Mouse (Mus musculus) ES-E14 (cell line): Measurements from ENCODE around the gene Trpv2. TPM values are rescaled to one million over a fixed set of nuclear protein-coding genes. Genes with fewer than 3 reads are reported as not detected.

ENCODE experiments used
- DNase-seq: peaks from one replicate; pipeline ENCODE4 v3.0.0-alpha.2; 2013; ENCODE audit warnings: low read depth, low spot score
- H3K27ac ChIP-seq: 2 replicates; pipeline ENCODE4 v1.5.1; 2012; ENCODE audit warnings: low read depth, mild to moderate bottlenecking, low read length, moderate library complexity, mixed read lengths; ENCODE audit not compliant: poor library complexity, insufficient read depth, severe bottlenecking
- H3K36me3 ChIP-seq: 2 replicates; pipeline ENCODE4 v1.6.1; 2012; ENCODE audit warnings: mild to moderate bottlenecking, low read length, moderate library complexity, mixed read lengths; ENCODE audit not compliant: control insufficient read depth, poor library complexity, insufficient read depth, severe bottlenecking
- H3K4me1 ChIP-seq, 2 experiments: fragments of 150-350 bp in 1 of 2; sonication (generic) in 1 of 2; 2 replicates each; pipeline ENCODE4 v1.6.1; 2012; ENCODE audit warnings: low read length in 2 of 2, mild to moderate bottlenecking in 1 of 2, mixed read lengths in 1 of 2; ENCODE audit not compliant: control insufficient read depth in 2 of 2, insufficient read depth in 2 of 2, poor library complexity in 1 of 2
- H3K4me3 ChIP-seq, 2 experiments: fragments of 150-350 bp in 1 of 2; sonication (generic) in 1 of 2; 2 replicates each; pipeline ENCODE4 v1.5.1; 2012; ENCODE audit warnings: low read length in 2 of 2, low read depth in 1 of 2, mild to moderate bottlenecking in 1 of 2, mixed read lengths in 1 of 2; ENCODE audit not compliant: insufficient read depth in 1 of 2, poor library complexity in 1 of 2, severe bottlenecking in 1 of 2
- H3K9ac ChIP-seq: 2 replicates; pipeline ENCODE4 v1.6.1; 2012; ENCODE audit warnings: low read depth, mild to moderate bottlenecking, low read length, mixed read lengths; ENCODE audit not compliant: poor library complexity, insufficient read depth, severe bottlenecking
- H3K9me3 ChIP-seq: fragments of 150-350 bp; sonication (generic); 2 replicates; pipeline ENCODE4 v1.6.1; 2012; ENCODE audit warnings: low read depth, mild to moderate bottlenecking, low read length; ENCODE audit not compliant: control insufficient read depth, insufficient read depth
- CHD2 ChIP-seq: IDR thresholded peaks from 2 replicates; pipeline ENCODE4 v1.6.1; 2014; ENCODE audit warnings: mild to moderate bottlenecking, low read depth, low read length, inconsistent platforms
- HCFC1 ChIP-seq: IDR thresholded peaks from 2 replicates; pipeline ENCODE4 v1.6.1; 2012; ENCODE audit warnings: low read length, inconsistent platforms, borderline replicate concordance; ENCODE audit not compliant: insufficient read depth
- MAFK ChIP-seq: IDR thresholded peaks from 2 replicates; pipeline ENCODE4 v1.6.1; 2014; ENCODE audit warnings: mild to moderate bottlenecking, low read depth, low read length, inconsistent platforms; ENCODE audit not compliant: insufficient read depth
- ZC3H11A ChIP-seq: IDR thresholded peaks from 2 replicates; pipeline ENCODE4 v1.6.1; 2012; ENCODE audit warnings: low read depth, mild to moderate bottlenecking, inconsistent platforms, low read length, borderline replicate concordance
- ZNF384 ChIP-seq: IDR thresholded peaks from 2 replicates; pipeline ENCODE4 v1.6.1; 2012; ENCODE audit warnings: low read depth, low read length, inconsistent platforms
- in situ Hi-C, 2 experiments: fragments of 600-800 bp; cut with MboI; formaldehyde crosslinking; loops; one replicate each; pipeline ENCODE4 v1.15.1; 2025; ENCODE audit warnings: low sequenced_read_pairs in 2 of 2, inconsistent platforms in 1 of 2; ENCODE audit not compliant: unreplicated experiment in 2 of 2
- total RNA-seq: library from RNA; depleted of rRNA; stranded (reverse); fragments of 300-350 nt; gene quantifications from 2 replicates; pipeline ENCODE4 v1.2.3, GENCODE M21; 2012

The Trpv2 gene
- total RNA-seq, 1 experiment: 9.8 TPM

DNA sequence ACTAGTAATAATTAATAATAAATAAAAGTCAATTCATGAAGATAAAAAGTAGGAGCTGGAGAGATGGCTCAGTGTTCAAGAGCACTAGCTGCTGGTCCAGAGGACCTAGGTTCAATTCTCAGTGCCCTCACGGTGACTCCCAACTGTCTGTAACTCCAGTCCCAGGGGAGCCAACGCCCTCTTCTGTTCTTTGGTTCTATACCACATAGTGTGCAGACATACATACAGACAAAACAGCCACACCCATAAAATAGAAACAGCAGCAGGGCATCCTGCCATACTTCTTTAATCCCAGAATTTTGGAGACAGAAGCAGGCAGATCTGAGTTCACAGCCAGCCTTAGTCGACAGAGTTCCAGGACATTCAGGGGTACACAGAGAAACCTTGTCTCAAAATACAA lies 30.3 kb upstream of the Trpv2 start:
- Histone ChIP-seq H3K36me3 (no peaks in the 10 kb centered on the region), H3K4me1 (peaks cover 5 to 6% of the 10 kb centered on the region in 2 experiments; a peak in 3 of 4 replicates), H3K9me3 (no peaks in the 10 kb centered on the region), H3K27ac (no peak overlapping the region), H3K4me3 (no peak overlapping the region), H3K9ac (no peak overlapping the region)
- TF ChIP-seq HCFC1 (no peak), ZC3H11A (no peak), CHD2 (no peak), MAFK (no peak), ZNF384 (no peak)
- in situ Hi-C loops: no loop called here
- no peak for DNase-seq

DNA sequence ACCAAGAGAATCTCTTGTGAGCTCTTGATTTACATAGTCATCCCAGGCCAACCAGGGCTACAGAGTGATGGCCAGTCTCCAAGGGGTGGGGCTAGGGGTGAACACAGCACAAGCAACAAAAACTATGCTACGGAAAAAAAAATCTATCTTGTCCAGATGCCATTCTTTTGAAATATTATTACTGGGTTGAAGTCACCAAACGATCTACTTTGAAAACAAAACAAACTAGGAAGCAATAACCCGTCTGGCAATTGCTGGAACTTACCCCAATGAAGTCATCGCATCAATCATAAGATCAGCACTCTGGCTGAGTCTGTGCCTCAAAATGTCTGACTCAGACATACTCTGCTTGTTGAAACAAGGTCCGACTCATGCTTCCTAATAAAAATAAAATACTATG lies 24.5 kb upstream of the Trpv2 start:
- peaks cover 6% of the 10 kb centered on the region for H3K36me3 ChIP-seq
- in situ Hi-C loops: no loop called here
- H3K4me1 ChIP-seq: peaks cover 0 to 2% of the 10 kb centered on the region in 2 experiments; a peak in 1 of 4 replicates
- peak overlapping the region; percentile 98; the same call in 1 of the 2 replicates for H3K27ac ChIP-seq
- no peaks in the 10 kb centered on the region for H3K9me3 ChIP-seq
- no peak overlapping the region; the same call in 1 of the 2 replicates for H3K9ac ChIP-seq
- DNase-seq: no peak
- TF ChIP-seq CHD2: no peak
- peak; percentile 53; the same call in 1 of the 2 replicates for TF ChIP-seq ZNF384
- TF ChIP-seq MAFK: no peak
- no peak for TF ChIP-seq HCFC1
- TF ChIP-seq ZC3H11A: no peak
- peak overlapping the region; percentile 76 to 83 for H3K4me3 ChIP-seq

- H3K9me3 ChIP-seq: no peaks in the 10 kb centered on the region
- in situ Hi-C loops: no loop called here
- DNase-seq: peak; percentile 71
- peak overlapping the region; percentile 76 to 83 for H3K4me3 ChIP-seq
- no peak; the same call in 1 of the 2 replicates for TF ChIP-seq HCFC1
- TF ChIP-seq MAFK: no peak
- no peak for TF ChIP-seq ZNF384
- no peak for TF ChIP-seq ZC3H11A
- TF ChIP-seq CHD2: no peak
- H3K36me3 ChIP-seq: peaks cover 6% of the 10 kb centered on the region
- peak overlapping the region; percentile 98 for H3K27ac ChIP-seq
- H3K9ac ChIP-seq: peak overlapping the region; percentile 94
- H3K4me1 ChIP-seq: peaks cover 0 to 2% of the 10 kb centered on the region in 2 experiments; a peak in 1 of 4 replicates
Observed at GRCm38 (mm10) chr11:62550227-62550685, 24.0 kb upstream of the Trpv2 start.

GRCm38 (mm10) chr11:62550727-62551225 lies 23.5 kb upstream of the Trpv2 start, which contains the start of gene Ubb:
Gene Ubb, plus strand, starts transcription at chr11:62551171.
- Histone ChIP-seq H3K27ac (peak within 1 kb of the TSS; percentile 98), H3K9me3 (no peaks in the 10 kb centered on the region), H3K4me3 (peak within 1 kb of the TSS; percentile 83 to 95), H3K9ac (peak within 1 kb of the TSS; percentile 94), H3K36me3 (peaks cover 6% of the 10 kb centered on the region), H3K4me1 (peaks cover 0 to 2% of the 10 kb centered on the region in 2 experiments; a peak in 1 of 4 replicates)
- TF ChIP-seq MAFK (no peak), ZNF384 (no peak), HCFC1 (no peak; the same call in 1 of the 2 replicates), ZC3H11A (no peak), CHD2 (no peak)
- peak; percentile 99 for DNase-seq
- in situ Hi-C loops: no loop called here
